Mouse (Mus musculus): ENCODE data around the gene Tfip11. TPM values are rescaled to one million over a fixed set of nuclear protein-coding genes. Genes with fewer than 3 reads are reported as not detected.

Gene Tfip11
- polyA plus RNA-seq, 2 experiments, result 23.1 to 33.4 TPM

- WGBS, result 93% methylated on average over 5 of the region's 5 CpGs
- no peaks in the 10 kb centered on the region for H3K27me3 ChIP-seq (ENCODE audit: control insufficient read depth, insufficient read depth, low read length)
These were observed 34.3 kb upstream of the Tfip11 start for GRCm38 (mm10) chr5:112291866-112292265.

GRCm38 (mm10) chr5:112292343-112292980 is 33.7 kb upstream of the Tfip11 start:
- Histone ChIP-seq H3K36me3 (ENCODE audit: control insufficient read depth, insufficient read depth, low read length) (no peaks in the 10 kb centered on the region), H3K4me3 (replicated peaks; ENCODE audit: low read length) (no peak overlapping the region), H3K4me1 (ENCODE audit: control insufficient read depth, insufficient read depth, low read length) (peaks cover 5% of the 10 kb centered on the region; the same call in 1 of the 2 replicates), H3K27me3 (ENCODE audit: control insufficient read depth, insufficient read depth, low read length) (no peaks in the 10 kb centered on the region), H3K9ac (ENCODE audit: low read depth, low read length, severe bottlenecking) (no peak overlapping the region), H3K9me3 (ENCODE audit: control insufficient read depth, low read length) (no peaks in the 10 kb centered on the region), H3K4me2 (replicated peaks; ENCODE audit: low read depth, low read length, severe bottlenecking) (no peak overlapping the region), H3K27ac (replicated peaks; ENCODE audit: low read depth, low read length) (no peak overlapping the region)
- 71% methylated on average over 17 of the region's 17 CpGs for WGBS
- no peak for ATAC-seq (ENCODE audit: low FRiP score, low read depth)
- no peak for DNase-seq (ENCODE audit: low spot score)
- TF ChIP-seq POLR2A (IDR thresholded peaks at IDR 0.05; ENCODE audit: borderline replicate concordance, extremely low read depth, insufficient read depth, insufficient read length), result no peak

More at GRCm38 (mm10) chr5:112291866-112292265, 34.3 kb upstream of the Tfip11 start:
- Histone ChIP-seq H3K4me1 (ENCODE audit: control insufficient read depth, insufficient read depth, low read length) (peaks cover 5% of the 10 kb centered on the region; the same call in 1 of the 2 replicates), H3K9me3 (ENCODE audit: control insufficient read depth, low read length) (no peaks in the 10 kb centered on the region), H3K4me2 (replicated peaks; ENCODE audit: low read depth, low read length, severe bottlenecking) (no peak overlapping the region), H3K27ac (replicated peaks; ENCODE audit: low read depth, low read length) (no peak overlapping the region), H3K4me3 (replicated peaks; ENCODE audit: low read length) (no peak overlapping the region), H3K9ac (ENCODE audit: low read depth, low read length, severe bottlenecking) (no peak overlapping the region), H3K36me3 (ENCODE audit: control insufficient read depth, insufficient read depth, low read length) (no peaks in the 10 kb centered on the region)
- no peak for TF ChIP-seq POLR2A (IDR thresholded peaks at IDR 0.05; ENCODE audit: borderline replicate concordance, extremely low read depth, insufficient read depth, insufficient read length)
- ATAC-seq (ENCODE audit: low FRiP score, low read depth), result no peak
- DNase-seq (ENCODE audit: low spot score), result no peak

- Histone ChIP-seq H3K27me3 (ENCODE audit: control insufficient read depth, insufficient read depth, low read length) (no peaks in the 10 kb centered on the region), H3K36me3 (ENCODE audit: control insufficient read depth, insufficient read depth, low read length) (no peaks in the 10 kb centered on the region), H3K9me3 (ENCODE audit: control insufficient read depth, low read length) (no peaks in the 10 kb centered on the region), H3K4me2 (replicated peaks; ENCODE audit: low read depth, low read length, severe bottlenecking) (no peak overlapping the region), H3K4me1 (ENCODE audit: control insufficient read depth, insufficient read depth, low read length) (peaks cover 5% of the 10 kb centered on the region; the same call in 1 of the 2 replicates), H3K27ac (replicated peaks; ENCODE audit: low read depth, low read length) (no peak overlapping the region), H3K9ac (ENCODE audit: low read depth, low read length, severe bottlenecking) (no peak overlapping the region), H3K4me3 (replicated peaks; ENCODE audit: low read length) (no peak overlapping the region)
- TF ChIP-seq POLR2A (IDR thresholded peaks at IDR 0.05; ENCODE audit: borderline replicate concordance, extremely low read depth, insufficient read depth, insufficient read length), result no peak
- DNase-seq (ENCODE audit: low spot score), result no peak
- no peak for ATAC-seq (ENCODE audit: low FRiP score, low read depth)
- 80% methylated on average over 2 of the region's 2 CpGs for WGBS
These were observed 32.4 kb upstream of the Tfip11 start for GRCm38 (mm10) chr5:112293800-112294199.

GRCm38 (mm10) chr5:112294696-112295095 is 31.5 kb upstream of the Tfip11 start:
- H3K36me3 ChIP-seq (ENCODE audit: control insufficient read depth, insufficient read depth, low read length), result no peaks in the 10 kb centered on the region
- no peak overlapping the region for H3K27ac ChIP-seq (replicated peaks; ENCODE audit: low read depth, low read length)
- no peak overlapping the region for H3K9ac ChIP-seq (ENCODE audit: low read depth, low read length, severe bottlenecking)
- no peak for ATAC-seq (ENCODE audit: low FRiP score, low read depth)
- no peak for TF ChIP-seq POLR2A (IDR thresholded peaks at IDR 0.05; ENCODE audit: borderline replicate concordance, extremely low read depth, insufficient read depth, insufficient read length)
- H3K9me3 ChIP-seq (ENCODE audit: control insufficient read depth, low read length), result no peaks in the 10 kb centered on the region
- DNase-seq (ENCODE audit: low spot score), result no peak
- no peak overlapping the region for H3K4me2 ChIP-seq (replicated peaks; ENCODE audit: low read depth, low read length, severe bottlenecking)
- no peaks in the 10 kb centered on the region for H3K27me3 ChIP-seq (ENCODE audit: control insufficient read depth, insufficient read depth, low read length)
- H3K4me1 ChIP-seq (ENCODE audit: control insufficient read depth, insufficient read depth, low read length), result peaks cover 4% of the 10 kb centered on the region; the same call in 1 of the 2 replicates
- no peak overlapping the region for H3K4me3 ChIP-seq (replicated peaks; ENCODE audit: low read length)
- 69% methylated on average over 4 of the region's 4 CpGs for WGBS

- Histone ChIP-seq H3K27ac (replicated peaks; ENCODE audit: low read depth, low read length) (no peak overlapping the region), H3K27me3 (ENCODE audit: control insufficient read depth, insufficient read depth, low read length) (no peaks in the 10 kb centered on the region), H3K36me3 (ENCODE audit: control insufficient read depth, insufficient read depth, low read length) (no peaks in the 10 kb centered on the region), H3K4me3 (replicated peaks; ENCODE audit: low read length) (no peak overlapping the region), H3K4me1 (ENCODE audit: control insufficient read depth, insufficient read depth, low read length) (no peaks in the 10 kb centered on the region), H3K9ac (ENCODE audit: low read depth, low read length, severe bottlenecking) (no peak overlapping the region), H3K4me2 (replicated peaks; ENCODE audit: low read depth, low read length, severe bottlenecking) (no peak overlapping the region), H3K9me3 (ENCODE audit: control insufficient read depth, low read length) (no peaks in the 10 kb centered on the region)
- ATAC-seq (ENCODE audit: low FRiP score, low read depth), result no peak
- 52% methylated on average over 8 of the region's 8 CpGs for WGBS
- TF ChIP-seq POLR2A (IDR thresholded peaks at IDR 0.05; ENCODE audit: borderline replicate concordance, extremely low read depth, insufficient read depth, insufficient read length), result no peak
- DNase-seq (ENCODE audit: low spot score), result no peak
These were observed 31.0 kb upstream of the Tfip11 start for GRCm38 (mm10) chr5:112295162-112295561.
